Comparison of ENCODE assay signal across 25 mouse cellular contexts in genomic region chr5:44271564-44271963, GRCm38 (mm10).
"Had no signal": no experiment of that assay in that cellular context is flagged by ENCODE, and none has a peak within 500 bp of the region (broad histone marks: within the 10 kb centered on the region; RNA-seq: fewer than 3 reads in every experiment).

No protein-coding gene starts in this region.

- H3K27ac ChIP-seq: gastrocnemius, adult 2 months; heart, embryonic 10.5 days; hindbrain, embryonic 10.5 days; hindbrain, embryonic 12.5 days; hindbrain, embryonic 14.5 days; intestine, embryonic 15.5 days; left cerebral cortex, adult 2 months; limb, embryonic 13.5 days; limb, embryonic 15.5 days; liver, embryonic 12.5 days had no signal

- H3K9ac ChIP-seq: heart, embryonic 12.5 days; hindbrain, embryonic 12.5 days; hindbrain, embryonic 14.5 days; intestine, embryonic 15.5 days; limb, embryonic 13.5 days; limb, embryonic 15.5 days; liver, embryonic 12.5 days had no signal

- H3K4me2 ChIP-seq: heart, embryonic 12.5 days; hindbrain, embryonic 12.5 days; hindbrain, embryonic 14.5 days; intestine, embryonic 15.5 days; limb, embryonic 13.5 days; limb, embryonic 15.5 days; liver, embryonic 12.5 days had no signal

- H3K4me1 ChIP-seq: heart, embryonic 10.5 days; heart, embryonic 12.5 days; hindbrain, embryonic 10.5 days; hindbrain, embryonic 12.5 days; intestine, embryonic 15.5 days; limb, embryonic 13.5 days; limb, embryonic 15.5 days; liver, embryonic 12.5 days had no signal

- DNase-seq: gastrocnemius, adult 2 months; gastrocnemius, postnatal 10 days; gastrocnemius, postnatal 25 days; heart, adult 18-20 months; heart, postnatal 10 days; heart, postnatal 4 days; kidney, adult 18-20 months; kidney, adult 8-10 months; kidney, postnatal 10 days; kidney, postnatal 25 days; kidney, postnatal 4 days; layer of hippocampus, adult 9-11 months had no signal

- H3K36me3 ChIP-seq: heart, embryonic 10.5 days; heart, embryonic 12.5 days; hindbrain, embryonic 10.5 days; hindbrain, embryonic 12.5 days; intestine, embryonic 15.5 days; limb, embryonic 13.5 days; limb, embryonic 15.5 days; liver, embryonic 12.5 days had no signal

- H3K4me3 ChIP-seq: gastrocnemius, adult 2 months; heart, embryonic 10.5 days; heart, embryonic 12.5 days; hindbrain, embryonic 10.5 days; hindbrain, embryonic 12.5 days; intestine, embryonic 15.5 days; left cerebral cortex, adult 2 months; limb, embryonic 13.5 days; limb, embryonic 15.5 days; liver, embryonic 12.5 days had no signal

- H3K9me3 ChIP-seq: heart, embryonic 10.5 days; heart, embryonic 12.5 days; hindbrain, embryonic 10.5 days; hindbrain, embryonic 12.5 days; intestine, embryonic 15.5 days; limb, embryonic 13.5 days; limb, embryonic 15.5 days; liver, embryonic 12.5 days had no signal

- ATAC-seq: hindbrain, embryonic 16.5 days; inflammation-experienced regulatory T-cells, adult 6 months; intestine, embryonic 15.5 days; intestine, postnatal 0 days; liver, embryonic 12.5 days had no signal

- H3K27me3 ChIP-seq: heart, embryonic 12.5 days; hindbrain, embryonic 12.5 days; intestine, embryonic 15.5 days; limb, embryonic 13.5 days; limb, embryonic 15.5 days; liver, embryonic 12.5 days had no signal
